Mouse (Mus musculus) midbrain, embryonic 14.5 days (tissue): ENCODE results near the gene Nsmce3. TPM values are rescaled to one million over a fixed set of nuclear protein-coding genes. Genes with fewer than 3 reads are reported as not detected.

Experiments used
- ATAC-seq: fragments of 200-750 bp; cut with Nextera tagmentation; 2 replicates; pipeline ENCODE4 v1.8.0; 2017; ENCODE audit warnings: moderate number of reproducible peaks, moderate library complexity; ENCODE audit not compliant: low FRiP score, low TSS enrichment
- DNase-seq: peaks from one replicate; pipeline ENCODE4 v3.0.0-alpha.2; 2015
- H3K27ac ChIP-seq: fragments of 300-500 bp; sonication (generic); replicated peaks from 2 replicates; pipeline ENCODE4 v1.5.1; 2014; ENCODE audit warnings: mild to moderate bottlenecking, low read depth, low read length, moderate library complexity
- H3K27me3 ChIP-seq: fragments of 300-500 bp; sonication (generic); 2 replicates; pipeline ENCODE4 v1.6.1; 2014; ENCODE audit warnings: low read length, control low read depth, mixed read lengths; ENCODE audit not compliant: control insufficient read depth, insufficient read depth
- H3K36me3 ChIP-seq: fragments of 300-500 bp; sonication (generic); 2 replicates; pipeline ENCODE4 v1.6.1; 2014; ENCODE audit warnings: low read length, control low read depth; ENCODE audit not compliant: control insufficient read depth, insufficient read depth
- H3K4me1 ChIP-seq: fragments of 300-500 bp; sonication (generic); 2 replicates; pipeline ENCODE4 v1.6.1; 2014; ENCODE audit warnings: mild to moderate bottlenecking, antibody characterized with exemption, low read length, control low read depth; ENCODE audit not compliant: control insufficient read depth, insufficient read depth
- H3K4me2 ChIP-seq: fragments of 300-500 bp; sonication (generic); 2 replicates; pipeline ENCODE4 v1.6.1; 2014; ENCODE audit warnings: mild to moderate bottlenecking, low read length, moderate library complexity
- H3K4me3 ChIP-seq: fragments of 300-500 bp; sonication (generic); replicated peaks from 2 replicates; pipeline ENCODE4 v1.5.1; 2014; ENCODE audit warnings: low read depth, low read length
- H3K9ac ChIP-seq: fragments of 300-500 bp; sonication (generic); replicated peaks from 2 replicates; pipeline ENCODE4 v1.6.1; 2014; ENCODE audit warnings: mild to moderate bottlenecking, low read length, moderate library complexity
- H3K9me3 ChIP-seq: fragments of 300-500 bp; sonication (generic); 2 replicates; pipeline ENCODE4 v1.6.1; 2016; ENCODE audit warnings: low read length, control low read depth, mixed read lengths; ENCODE audit not compliant: control insufficient read depth
- WGBS: fragments of 180-500 bp; shearing (Covaris S2); extraction: QIAGEN DNeasy Blood & Tissue Kit; methylation state at CpG from one replicate; pipeline ENCODE4 v1.1.7; 2014; 5-methylcytosine and 5-hydroxymethylcytosine counted together
- polyA plus RNA-seq: library from polyadenylated mRNA; unstranded; fragments of >200 nt; fragmentation: Nextera tagmentation; extraction: Ambion mirVana; gene quantifications from 2 replicates; pipeline ENCODE4 v1.2.1, GENCODE M21; 2014

Gene Nsmce3
- polyA plus RNA-seq, 1 experiment from 2014 or later, result 10.7 TPM

DNA sequence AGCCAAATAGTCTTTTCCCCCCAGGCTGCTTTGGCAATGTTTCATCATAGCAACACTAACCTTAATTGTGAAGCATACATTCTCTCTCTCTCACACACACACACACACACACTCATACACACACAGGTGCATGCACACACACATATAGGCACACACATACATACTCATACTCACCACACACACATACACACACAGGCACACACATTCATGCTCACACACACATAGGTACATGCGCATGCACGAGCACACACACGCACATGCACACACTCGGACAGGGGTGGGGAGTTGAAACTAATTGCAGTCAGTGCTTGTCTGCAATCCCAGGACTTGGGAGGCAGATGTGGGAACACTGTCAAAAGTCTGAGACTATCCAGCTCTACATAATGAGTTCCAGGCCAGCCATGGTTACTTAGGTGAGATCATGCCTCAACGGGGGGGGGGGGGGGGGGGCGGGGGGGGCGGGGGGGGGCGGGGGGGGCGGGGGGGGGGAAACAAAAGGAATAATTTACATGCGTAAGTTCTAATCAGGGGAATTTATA is 17.3 kb downstream of the Nsmce3 start:
- Histone ChIP-seq H3K36me3 (no peaks in the 10 kb centered on the region), H3K4me2 (no peak overlapping the region), H3K27me3 (no peaks in the 10 kb centered on the region), H3K27ac (no peak overlapping the region), H3K4me1 (0 out of 2 replicates have a peak, but pooled peaks cover 3% of the 10 kb centered on the region), H3K9me3 (no peaks in the 10 kb centered on the region), H3K9ac (no peak overlapping the region), H3K4me3 (no peak overlapping the region)
- ATAC-seq (no peak), DNase-seq (no peak)
- 78% methylated on average over 6 of the region's 10 CpGs for WGBS

DNA sequence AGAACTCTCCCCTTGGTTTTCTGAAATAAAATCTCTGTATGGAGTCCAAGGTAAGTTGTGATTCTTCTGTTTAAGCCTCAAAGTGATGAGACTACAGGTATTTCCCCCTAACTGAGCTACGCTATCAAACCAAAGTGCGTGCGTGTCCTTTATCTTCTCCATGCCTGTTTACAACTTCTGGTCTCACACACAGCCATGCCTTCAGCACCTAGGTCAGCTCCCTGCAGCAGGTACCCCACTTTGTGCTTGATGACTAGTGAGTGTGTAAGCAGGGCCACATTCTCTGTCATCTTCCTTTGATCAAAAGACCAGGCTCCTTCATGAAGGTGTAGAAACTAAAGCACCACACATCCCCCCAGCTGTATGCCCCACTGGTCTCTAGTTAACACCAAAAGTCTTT is 22.0 kb downstream of the Nsmce3 start:
- H3K9me3 ChIP-seq, result no peaks in the 10 kb centered on the region
- H3K27ac ChIP-seq, result no peak overlapping the region
- no peaks in the 10 kb centered on the region for H3K27me3 ChIP-seq
- no peaks in the 10 kb centered on the region for H3K36me3 ChIP-seq
- no peak overlapping the region for H3K9ac ChIP-seq
- 55% methylated on average over 3 of the region's 3 CpGs for WGBS
- no peak overlapping the region for H3K4me3 ChIP-seq
- DNase-seq (no peak), ATAC-seq (no peak)
- H3K4me2 ChIP-seq, result no peak overlapping the region
- H3K4me1 ChIP-seq, result no peaks in the 10 kb centered on the region

DNA sequence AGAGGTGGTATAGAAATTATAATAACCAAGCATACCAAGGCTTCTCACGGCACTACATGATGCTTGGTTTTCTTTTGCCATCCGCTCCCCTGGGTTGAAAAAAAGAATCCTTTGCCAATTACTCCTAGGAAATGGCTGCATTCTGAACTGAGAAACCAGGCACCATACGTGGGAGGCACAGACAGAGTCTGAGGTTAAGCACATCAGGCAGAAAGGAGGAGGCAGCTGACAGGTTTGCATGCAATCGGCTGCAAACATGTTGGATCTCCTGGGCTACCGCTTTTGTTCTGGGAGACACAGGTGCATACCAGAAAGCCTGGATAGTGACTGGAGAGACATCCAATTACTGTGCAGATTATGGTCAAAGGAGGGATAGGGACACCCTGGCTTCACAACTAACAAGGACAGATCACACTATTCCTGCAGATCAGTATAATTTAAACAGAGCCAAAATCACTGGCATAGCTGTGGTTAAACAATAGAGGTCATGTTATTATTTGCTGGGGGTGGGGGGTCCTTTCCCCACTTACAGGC is 25.4 kb downstream of the Nsmce3 start:
- no peak overlapping the region for H3K27ac ChIP-seq
- no peaks in the 10 kb centered on the region for H3K36me3 ChIP-seq
- 71% methylated on average over 5 of the region's 5 CpGs for WGBS
- no peaks in the 10 kb centered on the region for H3K4me1 ChIP-seq
- no peaks in the 10 kb centered on the region for H3K27me3 ChIP-seq
- no peak for ATAC-seq
- no peak overlapping the region for H3K9ac ChIP-seq
- no peak overlapping the region for H3K4me3 ChIP-seq
- DNase-seq, result no peak
- H3K9me3 ChIP-seq, result no peaks in the 10 kb centered on the region
- no peak overlapping the region for H3K4me2 ChIP-seq

DNA sequence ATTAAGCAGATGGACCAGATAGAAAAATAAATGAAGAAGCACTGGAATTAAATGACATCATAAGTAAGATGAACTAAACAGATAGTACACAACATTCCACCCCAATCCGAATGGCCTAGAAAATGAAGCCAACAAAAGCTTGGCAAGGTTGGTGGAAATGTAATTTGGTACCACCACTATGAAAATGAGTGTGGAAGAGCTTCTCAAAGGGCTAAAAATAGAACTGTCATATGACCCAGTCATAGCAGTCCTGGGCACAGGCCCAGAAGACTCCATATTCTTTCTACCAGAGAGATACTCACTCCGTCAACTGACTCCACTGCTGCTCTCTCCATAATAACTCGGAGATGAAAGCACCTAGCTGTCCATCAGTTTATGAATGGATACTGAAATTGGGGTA is 26.7 kb downstream of the Nsmce3 start:
- Histone ChIP-seq H3K9me3 (no peaks in the 10 kb centered on the region), H3K27me3 (no peaks in the 10 kb centered on the region), H3K4me2 (no peak overlapping the region), H3K4me3 (no peak overlapping the region), H3K9ac (no peak overlapping the region), H3K27ac (no peak overlapping the region), H3K4me1 (peaks cover 7% of the 10 kb centered on the region), H3K36me3 (no peaks in the 10 kb centered on the region)
- ATAC-seq (no peak), DNase-seq (no peak)
- WGBS, result 89% methylated on average over 3 of the region's 3 CpGs

DNA sequence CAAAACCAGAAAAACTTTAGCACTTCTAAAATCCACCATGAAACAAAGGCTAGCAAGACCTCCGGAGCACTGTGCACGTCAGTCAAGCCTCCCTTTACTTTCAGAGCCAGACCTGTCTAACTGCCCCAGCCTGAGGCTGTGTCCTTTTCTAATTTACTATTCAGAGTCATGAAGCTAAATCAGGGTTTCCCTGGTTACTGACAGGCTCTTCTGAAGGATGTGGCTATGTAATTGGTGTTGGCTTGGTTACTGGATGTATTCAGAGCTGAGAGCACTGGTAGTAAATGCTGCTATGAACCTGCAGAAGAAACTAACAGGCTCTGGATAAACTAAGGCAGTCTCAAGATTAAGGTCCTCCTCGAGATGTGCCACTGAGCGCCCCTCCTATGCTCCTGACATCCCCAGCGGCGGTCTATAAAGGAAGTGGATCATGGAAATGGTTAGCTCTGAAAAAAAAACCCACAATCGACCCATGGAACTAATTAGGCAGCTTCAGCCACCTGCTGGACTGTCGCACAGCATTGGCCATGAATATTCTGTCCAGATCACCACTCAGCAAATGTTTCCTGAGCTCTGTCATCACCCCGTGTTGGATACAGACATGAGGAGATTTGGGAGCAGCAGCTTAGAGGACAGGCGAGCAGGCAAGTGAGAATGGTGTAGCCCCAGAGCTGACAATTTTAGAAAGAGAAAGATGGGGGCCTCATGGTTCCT is 31.7 kb downstream of the Nsmce3 start:
- Histone ChIP-seq H3K4me1 (peaks cover 17% of the 10 kb centered on the region), H3K27me3 (no peaks in the 10 kb centered on the region), H3K4me2 (peak overlapping the region; percentile 21; the same call in 1 of the 2 replicates), H3K9ac (no peak overlapping the region), H3K9me3 (no peaks in the 10 kb centered on the region), H3K4me3 (no peak overlapping the region), H3K27ac (peak overlapping the region; percentile 52), H3K36me3 (no peaks in the 10 kb centered on the region)
- ATAC-seq, result 0 out of 2 replicates have a peak, but pooled peaks have one; percentile 48
- peak; percentile 60 for DNase-seq
- whole genome bisulfite sequencing, result 18% methylated on average over 10 of the region's 10 CpGs

DNA sequence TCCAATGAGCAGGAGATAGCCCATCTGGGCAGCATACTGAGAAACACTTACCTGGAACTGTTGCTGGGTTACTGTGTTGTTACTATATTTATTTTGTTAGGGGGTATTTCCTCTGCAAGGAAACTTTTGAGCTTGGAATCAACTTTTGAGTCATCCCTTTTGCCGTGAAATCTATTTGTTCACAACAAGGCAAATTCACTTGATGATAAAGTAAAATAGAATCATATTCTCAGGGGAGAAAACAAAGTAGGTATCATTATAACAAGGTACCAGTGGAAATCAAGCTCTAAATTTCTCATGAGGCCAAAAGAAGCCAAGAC is 32.3 kb downstream of the Nsmce3 start:
- Histone ChIP-seq H3K4me1 (peaks cover 17% of the 10 kb centered on the region), H3K4me2 (peak overlapping the region; percentile 52), H3K27ac (no peak overlapping the region), H3K36me3 (no peaks in the 10 kb centered on the region), H3K27me3 (no peaks in the 10 kb centered on the region), H3K9ac (no peak overlapping the region), H3K4me3 (no peak overlapping the region), H3K9me3 (no peaks in the 10 kb centered on the region)
- no peak for ATAC-seq
- DNase-seq, result no peak
- 58% methylated on average over 1 of the region's 1 CpGs for whole genome bisulfite sequencing

DNA sequence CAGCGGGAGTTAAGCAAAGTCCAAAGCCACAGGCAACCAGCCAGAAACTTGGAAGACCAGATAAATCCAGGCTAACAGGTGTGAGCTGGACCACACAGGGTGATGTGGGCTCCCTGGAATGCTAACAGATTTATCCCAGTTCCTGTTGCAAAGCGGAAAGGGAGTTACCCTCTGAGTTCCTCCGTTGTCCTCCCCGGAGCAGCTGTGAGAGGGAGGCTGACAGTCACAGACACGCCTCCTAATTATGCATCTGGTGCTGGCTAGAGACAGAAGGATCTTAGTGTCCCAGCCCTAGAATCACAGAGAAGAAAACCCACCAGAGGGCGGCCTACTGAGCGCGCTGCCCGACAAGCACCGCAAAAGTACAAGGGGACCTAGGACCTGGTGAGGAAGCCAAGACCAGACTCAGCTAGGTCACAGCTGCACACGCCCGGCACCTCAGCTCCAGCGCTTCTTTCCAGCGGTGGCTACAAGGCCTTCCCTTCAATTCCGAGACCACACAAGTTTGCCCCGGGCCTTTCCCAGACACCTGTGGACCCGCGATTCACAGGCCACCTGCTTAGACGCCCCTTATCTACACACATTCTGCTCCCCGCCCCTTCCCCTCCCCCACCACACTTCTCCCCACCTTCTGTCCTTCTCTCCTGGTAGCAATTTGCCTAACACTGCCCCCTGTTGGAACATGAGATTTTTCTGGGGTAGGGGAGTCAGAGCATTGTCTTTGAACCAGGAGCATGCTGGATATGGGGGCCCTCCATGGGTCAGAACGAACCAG is 32.8 kb downstream of the Nsmce3 start:
- Histone ChIP-seq H3K4me1 (peaks cover 17% of the 10 kb centered on the region), H3K9ac (no peak overlapping the region; the same call in 1 of the 2 replicates), H3K27me3 (no peaks in the 10 kb centered on the region), H3K36me3 (no peaks in the 10 kb centered on the region), H3K4me2 (peak overlapping the region; percentile 52), H3K4me3 (peak overlapping the region; percentile 18; the same call in 1 of the 2 replicates), H3K9me3 (no peaks in the 10 kb centered on the region), H3K27ac (0 out of 2 replicates have a peak overlapping the region, but pooled peaks have one; percentile 8)
- DNase-seq (peak; percentile 76), ATAC-seq (peak; percentile 79)
- WGBS, result under 1% methylated on average over 21 of the region's 21 CpGs

DNA sequence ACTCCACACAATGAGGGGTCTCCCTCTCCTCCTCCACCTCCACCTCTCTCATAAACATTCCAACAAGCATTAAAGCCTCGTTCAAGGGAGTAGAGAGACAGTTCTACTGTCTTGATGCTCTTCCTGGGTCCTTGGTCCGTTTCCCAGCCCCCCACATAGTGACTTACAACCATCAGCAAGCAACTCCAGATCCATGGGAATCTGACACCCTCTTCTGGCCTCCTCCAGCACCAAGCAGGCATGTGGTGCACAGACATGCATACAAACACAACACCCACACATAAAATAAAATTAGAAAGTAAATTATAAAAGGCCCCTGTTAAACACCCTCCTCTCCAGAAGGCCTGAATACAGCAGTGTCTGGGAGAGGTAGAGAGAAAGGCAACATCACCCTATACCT is 33.5 kb downstream of the Nsmce3 start:
- ATAC-seq (no peak), DNase-seq (no peak)
- H3K36me3 ChIP-seq, result no peaks in the 10 kb centered on the region
- 78% methylated on average over 2 of the region's 2 CpGs for WGBS
- H3K27ac ChIP-seq, result no peak overlapping the region
- no peaks in the 10 kb centered on the region for H3K27me3 ChIP-seq
- no peak overlapping the region for H3K4me3 ChIP-seq
- H3K4me2 ChIP-seq, result no peak overlapping the region
- H3K9ac ChIP-seq, result no peak overlapping the region
- H3K4me1 ChIP-seq, result peaks cover 17% of the 10 kb centered on the region
- H3K9me3 ChIP-seq, result no peaks in the 10 kb centered on the region
